Mouse (Mus musculus): ENCODE data around the gene Naaa. TPM values are rescaled to one million over a fixed set of nuclear protein-coding genes. Genes with fewer than 3 reads are reported as not detected.

The Naaa gene
- 15.3 TPM for polyA plus RNA-seq (2017; shearing (Covaris generic))

DNA sequence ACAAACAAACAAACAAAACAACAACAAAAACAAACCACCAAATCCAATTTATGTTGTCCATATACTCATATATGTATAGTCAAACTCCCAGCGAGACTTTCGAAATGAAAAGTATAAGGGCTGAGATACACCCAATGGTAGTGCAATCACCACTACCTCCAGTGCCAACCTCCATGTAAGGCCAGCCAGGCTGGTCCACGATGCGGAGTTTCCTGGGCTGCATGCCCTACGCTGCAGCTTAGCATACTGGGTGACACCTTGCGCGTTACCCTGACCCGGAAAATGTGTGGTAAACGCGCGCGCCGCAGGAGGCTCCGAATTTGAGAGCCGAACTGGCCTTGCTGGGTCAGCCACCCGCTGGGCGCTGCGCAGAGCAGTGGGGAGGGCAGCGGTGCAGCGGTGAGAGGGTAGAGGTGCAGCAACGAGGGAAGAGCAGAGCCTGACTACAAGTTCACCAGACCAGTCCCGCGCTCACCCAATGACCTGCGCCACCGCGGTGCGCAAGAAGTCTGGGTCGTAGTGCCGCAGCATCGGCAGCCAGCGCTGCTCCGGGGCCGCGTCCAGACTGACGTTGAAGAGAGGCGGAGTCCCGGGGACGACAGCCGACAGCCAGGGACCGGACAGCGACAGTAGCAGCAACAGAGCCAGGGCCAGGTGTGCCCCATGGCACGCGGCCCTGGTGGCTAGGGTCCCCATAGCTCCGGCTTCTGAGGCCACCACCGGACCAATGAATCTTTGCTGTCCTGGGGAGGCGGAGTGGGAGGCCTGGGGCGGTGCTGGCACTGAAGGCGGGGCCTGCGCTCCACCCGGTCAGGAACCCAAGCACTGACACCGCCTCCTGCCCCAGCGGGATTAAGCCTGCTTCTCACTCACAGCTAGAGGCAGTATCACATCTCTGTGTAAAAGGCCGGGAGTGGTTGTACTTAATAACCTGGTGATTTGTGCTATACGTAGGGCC is at the start of gene Naaa:
Gene Naaa (minus strand): TSS at position 734 of the 958 bp plus-strand sequence.

DNA sequence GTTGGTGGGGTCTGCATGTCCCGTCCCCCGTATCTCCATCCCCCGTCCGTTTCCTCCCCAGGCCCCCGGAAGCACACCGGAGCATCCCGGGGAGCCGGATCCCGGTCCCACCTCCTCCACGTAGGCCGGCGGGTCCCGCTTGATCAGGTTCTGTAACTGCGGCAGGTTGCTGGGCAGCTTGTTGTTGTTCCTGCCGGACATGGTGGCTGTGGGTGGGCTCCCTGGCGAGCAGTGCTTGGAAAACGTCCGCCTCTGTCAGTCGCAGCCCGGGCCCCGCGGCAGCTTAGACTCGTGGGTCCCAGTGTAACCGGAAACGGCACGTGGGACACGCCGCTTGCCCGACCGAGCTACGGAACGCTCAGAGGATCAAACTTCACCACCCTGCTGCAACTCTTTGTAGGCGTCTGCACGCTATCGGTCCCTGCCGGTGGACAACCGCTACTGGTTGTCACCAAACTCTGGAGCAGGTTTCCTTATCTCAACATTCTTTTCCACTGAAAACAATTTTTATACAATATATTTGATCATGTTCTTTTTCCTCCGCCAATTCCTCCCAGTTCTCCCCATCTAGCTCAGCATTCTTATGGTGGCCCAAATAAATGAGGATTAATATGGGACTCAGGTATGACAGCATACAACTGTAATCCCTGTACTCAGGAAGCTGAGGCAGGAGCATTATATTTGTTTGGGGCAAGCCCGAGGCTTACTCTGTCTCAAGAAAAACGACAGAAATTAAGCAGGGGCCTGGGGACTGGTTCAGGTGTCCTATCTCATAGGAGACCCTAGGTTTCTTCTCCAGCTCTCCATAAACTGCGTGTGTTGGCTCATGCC is 31.9 kb upstream of the Naaa start, which contains the start of gene Sdad1:
Gene Sdad1 (minus strand): TSS at position 799 of the 831 bp plus-strand sequence.

DNA sequence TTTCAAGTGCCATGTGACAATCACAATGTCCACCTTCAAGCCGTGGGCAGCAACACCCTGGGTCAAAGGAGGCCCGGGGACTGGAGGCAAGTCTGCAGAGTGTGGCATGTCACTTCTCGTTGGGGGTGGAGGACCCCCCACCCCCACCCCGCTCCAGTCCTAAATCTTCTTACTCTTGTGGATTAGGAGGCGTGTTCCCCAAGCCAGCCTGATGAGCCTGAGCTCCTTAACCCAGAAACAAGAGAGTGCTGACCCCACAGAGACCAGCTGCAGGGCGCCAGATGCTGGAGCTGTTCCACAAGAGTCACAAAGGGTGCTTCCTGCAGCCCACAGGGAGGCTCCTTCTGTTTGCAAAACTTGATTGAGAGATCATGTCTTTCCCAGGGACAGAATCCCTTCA is 21.8 kb downstream of the Naaa start, which contains the start of gene Ppef2:
Gene Ppef2 (minus strand): TSS at position 61 of the 400 bp plus-strand sequence.

DNA sequence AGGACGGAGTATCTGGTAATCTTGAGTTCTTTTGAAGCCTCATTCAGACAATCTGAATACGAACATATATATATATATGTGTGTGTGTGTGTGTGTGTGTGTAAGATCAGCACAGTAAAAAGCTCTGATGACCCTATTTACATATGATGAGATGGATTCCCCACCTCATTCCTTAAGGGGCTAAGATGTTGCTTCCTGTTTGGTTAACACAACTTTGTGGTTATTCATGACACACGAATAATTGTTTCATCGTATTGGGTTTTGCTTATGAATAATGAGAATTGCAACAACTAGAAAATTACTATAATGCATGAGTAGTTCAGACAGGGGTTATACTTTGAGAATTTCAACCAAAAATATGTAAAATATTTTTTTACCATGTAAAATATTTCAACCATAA is 62.7 kb downstream of the Naaa start, which contains the start of gene U90926:
Gene U90926 (minus strand): TSS at position 101 of the 400 bp plus-strand sequence.

Other genes with a start within 250 kb of the Naaa start
- 3.8 TPM for gene Cdkl2, start 234.3 kb downstream of the Naaa start, polyA plus RNA-seq (2017; shearing (Covaris generic))
- gene G3bp2, start 194.5 kb downstream of the Naaa start, polyA plus RNA-seq (2017; shearing (Covaris generic)), result 239 TPM
- 68.7 TPM for gene Uso1, start 140.2 kb downstream of the Naaa start, polyA plus RNA-seq (2017; shearing (Covaris generic))
- not detected for gene U90926, start 62.8 kb downstream of the Naaa start, polyA plus RNA-seq (2017; shearing (Covaris generic))
- gene Ppef2, start 21.9 kb downstream of the Naaa start, polyA plus RNA-seq (2017; shearing (Covaris generic)), result 0.27 TPM
- 56.1 TPM for gene Sdad1, start 32.3 kb upstream of the Naaa start, polyA plus RNA-seq (2017; shearing (Covaris generic))
- gene Cxcl9, start 49.9 kb upstream of the Naaa start, polyA plus RNA-seq (2017; shearing (Covaris generic)), result 0.27 TPM
- gene Art3, start 53.7 kb upstream of the Naaa start, polyA plus RNA-seq (2017; shearing (Covaris generic)), result 8.5 TPM
- gene Cxcl10, start 70.7 kb upstream of the Naaa start, polyA plus RNA-seq (2017; shearing (Covaris generic)), result 27.8 TPM
- gene Nup54, start 157.0 kb upstream of the Naaa start, polyA plus RNA-seq (2017; shearing (Covaris generic)), result 50.3 TPM
- 18.8 TPM for gene Scarb2, start 228.7 kb upstream of the Naaa start, polyA plus RNA-seq (2017; shearing (Covaris generic))